Mouse (Mus musculus) embryo, embryonic 11.5 days (tissue): ENCODE results near the gene Ank2.

Experiments
- DNase-seq: peaks from one replicate; pipeline ENCODE4 v3.0.0-alpha.2; 2012; ENCODE audit warnings: low read depth, low spot score

Ank2 gene

DNA sequence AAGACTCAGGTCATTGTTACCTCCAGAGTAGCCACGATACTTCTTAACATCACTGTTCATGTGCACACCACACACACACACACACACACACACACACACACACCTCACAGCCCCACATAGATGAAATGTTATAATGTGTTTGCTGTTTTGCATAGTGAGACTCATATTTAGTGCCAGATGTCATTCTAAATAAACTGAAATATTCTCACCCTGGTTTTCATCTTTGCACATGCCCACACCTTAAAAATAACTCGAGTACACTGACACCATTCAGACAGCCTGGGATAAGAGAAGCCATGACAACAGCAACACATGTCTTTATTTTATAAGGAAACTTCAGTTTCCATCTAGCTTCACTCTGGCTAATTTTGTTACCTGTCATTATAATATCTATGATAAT is 312.1 kb downstream of the Ank2 start:
- no peak for DNase-seq

DNA sequence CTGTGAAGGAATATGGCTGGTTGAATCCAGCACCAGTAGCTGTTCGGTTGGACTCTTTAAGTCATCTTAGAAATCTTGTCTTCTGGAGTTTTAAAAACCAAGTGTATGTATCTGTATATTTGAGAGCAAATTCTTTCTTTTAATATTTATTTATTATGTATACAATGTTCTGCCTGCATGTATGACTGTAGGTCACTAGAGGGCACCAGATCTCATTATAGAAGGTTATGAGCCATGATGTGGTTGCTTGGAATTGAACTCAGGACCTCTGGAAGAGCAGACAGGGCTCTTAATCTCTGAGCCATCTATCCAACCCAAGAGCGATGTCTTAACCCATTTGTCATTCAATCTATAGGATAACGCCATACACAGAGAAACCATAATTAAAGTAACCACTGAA is 312.9 kb downstream of the Ank2 start:
- DNase-seq: no peak

DNA sequence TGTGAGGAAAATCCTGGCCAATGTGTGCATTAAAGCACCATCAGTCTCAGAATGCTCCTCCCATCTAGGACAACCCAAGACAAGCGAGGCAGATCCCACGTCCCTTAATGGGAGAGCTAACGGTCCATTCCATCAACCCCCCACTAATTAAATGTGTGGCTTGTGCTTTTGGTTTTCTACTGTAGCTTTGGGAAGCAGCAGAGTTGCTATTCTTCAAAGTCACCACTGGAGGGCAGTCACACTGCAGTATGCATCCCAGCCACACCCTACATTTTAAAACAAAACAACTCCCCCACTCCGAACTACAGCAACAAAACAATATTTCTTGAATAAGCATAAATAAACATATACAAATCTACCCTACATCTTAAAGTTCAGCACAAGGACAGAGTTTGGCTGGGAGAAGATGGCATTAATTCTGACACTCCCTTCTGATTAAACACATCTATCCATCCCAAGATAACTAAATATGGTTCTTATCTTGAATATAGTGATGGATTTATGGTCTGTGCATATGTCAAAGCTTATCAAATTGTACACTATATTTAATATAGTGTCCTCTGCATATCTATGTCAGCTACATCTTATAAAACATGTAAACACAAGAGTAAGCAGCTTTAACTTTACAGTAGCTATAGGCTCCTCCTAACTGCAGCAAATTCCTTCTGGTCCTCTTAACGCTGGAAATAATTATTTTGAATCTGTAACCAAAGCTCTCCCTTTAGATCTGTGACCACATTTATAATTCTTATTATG is 315.0 kb downstream of the Ank2 start:
- DNase-seq: no peak

DNA sequence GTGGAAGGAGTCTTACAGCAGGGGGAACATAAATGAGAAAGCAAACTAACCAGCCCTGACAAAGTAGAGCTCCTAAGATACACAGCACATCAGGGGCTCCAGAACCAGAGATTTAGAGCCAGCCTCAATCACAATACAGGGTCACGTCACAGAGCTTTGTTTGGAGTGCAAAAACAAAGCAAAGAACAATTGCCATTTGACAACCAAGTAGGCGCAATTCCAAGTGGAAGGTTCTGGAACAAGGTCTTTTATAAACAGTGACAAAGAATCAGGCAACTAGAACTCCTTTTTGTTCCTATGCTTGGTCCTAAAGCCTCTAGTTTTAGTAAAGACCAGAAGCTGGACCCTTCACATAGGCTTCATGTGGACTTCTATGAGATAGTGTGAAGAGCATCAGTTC is 326.5 kb downstream of the Ank2 start:
- no peak for DNase-seq

DNA sequence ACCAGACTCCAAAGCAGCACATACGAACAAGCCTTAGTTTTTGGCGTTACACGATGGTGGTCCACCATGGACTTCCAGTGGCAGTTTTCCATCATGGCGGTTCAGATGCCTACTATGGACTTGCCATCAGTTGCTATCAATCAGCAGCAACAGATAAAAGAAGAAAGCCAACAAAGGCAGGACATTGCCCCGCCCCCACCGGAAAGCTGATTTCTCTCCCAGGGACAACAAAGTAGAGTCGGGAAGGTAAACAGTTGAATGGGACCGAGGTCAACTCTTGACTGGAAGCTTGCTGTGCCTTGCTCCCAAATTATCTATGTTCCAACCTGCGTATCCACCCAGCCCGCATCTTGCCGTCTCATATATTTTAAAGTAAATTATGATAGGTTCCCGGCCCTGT is 328.9 kb downstream of the Ank2 start:
- no peak for DNase-seq

DNA sequence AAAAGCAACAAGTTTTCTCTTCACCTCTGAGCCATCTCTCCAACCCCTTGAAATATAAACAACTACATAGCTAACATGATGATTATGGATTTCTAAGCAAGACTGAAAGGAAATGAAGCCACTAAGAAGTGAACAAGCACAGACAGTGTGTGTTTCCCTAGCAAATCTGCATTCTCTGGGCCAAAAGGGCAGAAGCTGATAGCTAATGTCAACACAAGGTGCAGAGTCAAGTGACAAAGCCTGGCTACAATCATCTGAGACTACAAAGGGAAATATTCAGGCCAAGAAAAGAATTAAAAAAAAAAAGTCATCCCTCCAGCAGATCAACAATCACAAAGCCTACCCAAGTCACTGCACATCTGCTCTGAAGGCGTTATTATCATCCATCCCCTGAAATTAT is 330.0 kb downstream of the Ank2 start:
- DNase-seq: no peak

DNA sequence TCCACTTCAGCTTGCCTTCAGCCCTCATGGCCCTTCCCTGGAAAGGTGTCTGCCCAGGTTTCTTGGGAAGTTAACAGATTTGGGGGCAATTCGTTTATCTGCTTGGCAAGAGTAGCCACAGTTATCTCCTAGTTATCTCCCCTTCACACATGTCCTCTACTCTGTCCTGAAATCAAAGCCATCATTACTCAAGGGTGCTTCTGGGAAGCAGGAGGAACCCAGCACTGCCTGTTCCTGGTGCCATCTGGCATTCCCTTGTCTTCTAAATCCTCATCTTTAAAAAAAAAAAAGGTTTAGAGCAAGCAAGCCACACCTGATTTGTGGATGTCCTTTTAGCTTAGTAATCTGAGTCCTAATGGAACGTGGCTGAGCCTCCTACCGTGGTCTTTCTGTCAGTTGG is 335.4 kb downstream of the Ank2 start:
- no peak for DNase-seq

DNA sequence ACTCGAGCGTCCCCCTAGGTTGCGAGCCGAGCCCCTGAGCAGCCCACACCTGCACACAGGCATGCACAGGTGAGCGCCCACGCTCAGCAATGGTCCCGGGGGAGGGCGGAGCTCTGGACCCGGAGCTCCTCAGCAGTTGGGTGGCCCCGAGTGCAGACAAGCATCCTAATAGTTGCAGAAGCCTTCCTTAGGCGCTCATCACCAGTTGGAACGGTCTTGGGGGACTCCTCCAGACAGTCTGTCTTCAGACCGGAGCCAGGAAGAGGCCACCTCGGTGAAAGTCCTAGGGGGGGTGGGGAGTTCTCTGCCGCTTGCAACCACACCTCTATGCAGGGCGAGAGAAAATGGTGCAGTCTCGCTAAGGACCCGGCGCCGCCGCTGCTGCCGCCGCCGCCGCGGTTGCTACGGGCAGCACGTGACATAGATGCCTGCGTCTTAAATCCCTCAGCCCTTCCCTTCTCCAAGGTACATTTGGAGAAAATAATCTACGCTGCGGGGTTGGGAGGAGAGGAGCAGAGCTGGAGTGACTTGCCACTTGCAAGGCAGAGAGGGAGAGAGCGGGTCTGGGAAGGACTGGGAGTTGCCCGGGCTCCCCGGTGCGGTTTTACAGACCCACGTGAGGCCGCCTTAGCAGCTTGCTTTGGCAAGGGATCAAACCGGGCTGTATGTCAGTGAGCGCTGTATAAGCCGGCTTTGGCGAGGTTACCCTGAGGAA is 337.0 kb downstream of the Ank2 start:
- no peak for DNase-seq

DNA sequence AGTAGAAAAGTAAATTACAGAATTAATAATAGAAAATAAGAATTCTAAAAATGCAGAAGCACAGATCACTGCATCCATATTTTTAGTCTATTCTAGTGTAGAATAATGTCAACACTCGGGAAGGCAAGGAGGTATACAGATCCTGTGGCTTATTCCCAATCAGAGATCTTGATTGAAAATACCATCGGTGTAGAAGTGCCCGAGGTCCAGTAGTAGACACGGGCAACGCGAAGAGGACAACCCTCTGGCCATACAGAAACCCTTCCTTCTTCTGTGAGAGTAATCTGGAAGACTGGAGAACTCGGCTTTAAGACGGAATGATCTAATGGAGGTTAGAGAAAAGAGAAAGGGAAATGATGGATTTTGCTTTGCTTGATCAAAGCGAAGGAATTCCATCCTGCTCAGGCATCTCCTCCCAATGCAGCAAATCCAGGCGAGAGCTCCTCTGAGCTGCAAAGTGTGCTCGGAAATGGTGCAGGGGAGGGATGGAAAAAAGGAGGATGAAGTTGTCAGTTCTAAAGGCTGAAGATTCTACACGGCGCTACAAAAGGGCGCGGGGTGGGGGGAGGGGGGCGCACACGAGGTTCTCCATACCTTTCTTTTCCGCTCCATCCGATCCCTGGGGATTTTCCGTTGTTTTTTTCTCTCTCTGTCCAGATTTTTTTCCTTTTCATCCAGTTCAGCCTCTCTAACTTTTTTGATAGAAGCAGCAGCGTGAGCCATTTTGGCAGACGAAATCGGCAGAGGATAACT is 337.9 kb downstream of the Ank2 start:
- no peak for DNase-seq

DNA sequence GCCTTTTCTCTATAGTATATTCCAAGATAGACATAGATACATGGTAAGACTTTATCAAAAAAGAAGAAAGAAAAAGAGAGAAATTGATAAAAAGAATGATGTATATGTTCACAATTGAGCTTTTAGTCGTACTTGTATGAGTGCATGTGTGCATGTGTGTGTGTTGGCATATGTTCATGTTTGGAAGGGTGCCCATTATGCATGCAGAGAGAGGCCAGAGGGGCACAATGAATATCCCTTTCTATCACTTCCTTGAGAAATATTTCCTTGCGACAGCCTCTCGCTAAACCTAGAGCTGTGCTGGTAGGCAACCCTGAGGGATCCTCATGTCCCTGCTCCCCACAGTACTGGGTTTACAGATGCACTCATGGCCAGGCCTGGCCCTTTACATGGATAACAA is 341.4 kb downstream of the Ank2 start:
- DNase-seq: no peak

DNA sequence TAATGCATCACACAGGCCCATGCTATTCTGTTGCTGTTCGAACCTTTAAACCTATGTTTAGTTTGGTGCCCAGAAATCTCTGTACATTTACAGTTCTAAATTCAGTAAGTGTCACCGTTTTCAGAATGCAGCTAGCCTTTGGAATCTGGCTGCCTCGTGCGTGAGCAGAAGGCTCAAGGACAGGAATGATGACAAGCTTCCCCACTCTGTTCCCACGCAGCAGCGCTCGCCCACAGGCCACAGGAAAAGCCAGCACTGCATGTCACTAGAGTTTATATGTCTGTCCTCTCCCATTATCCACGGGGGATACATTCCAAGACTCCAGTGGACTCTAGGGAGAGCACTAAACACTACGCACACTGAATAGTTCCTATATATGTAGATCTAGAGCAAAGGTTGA is 343.1 kb downstream of the Ank2 start:
- DNase-seq: no peak

DNA sequence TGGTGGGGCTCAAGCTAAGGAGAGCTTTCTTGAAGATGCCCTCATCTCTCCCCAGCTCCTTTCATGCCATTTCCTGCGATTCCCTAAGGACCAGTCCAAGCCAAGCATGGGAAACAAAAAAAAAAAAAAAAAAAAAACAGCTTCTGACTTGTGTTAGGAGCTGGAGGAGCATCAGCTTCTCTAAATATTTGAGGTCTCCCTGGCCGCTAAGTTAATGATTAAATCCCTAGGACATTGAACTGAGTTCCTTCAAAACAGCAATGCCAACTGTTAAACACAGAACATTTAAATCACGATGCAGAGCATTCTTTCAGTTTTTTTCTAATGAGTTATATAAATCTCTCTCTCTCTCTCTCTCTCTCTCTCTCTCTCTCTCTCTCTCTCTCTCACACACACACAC is 345.3 kb downstream of the Ank2 start:
- no peak for DNase-seq

DNA sequence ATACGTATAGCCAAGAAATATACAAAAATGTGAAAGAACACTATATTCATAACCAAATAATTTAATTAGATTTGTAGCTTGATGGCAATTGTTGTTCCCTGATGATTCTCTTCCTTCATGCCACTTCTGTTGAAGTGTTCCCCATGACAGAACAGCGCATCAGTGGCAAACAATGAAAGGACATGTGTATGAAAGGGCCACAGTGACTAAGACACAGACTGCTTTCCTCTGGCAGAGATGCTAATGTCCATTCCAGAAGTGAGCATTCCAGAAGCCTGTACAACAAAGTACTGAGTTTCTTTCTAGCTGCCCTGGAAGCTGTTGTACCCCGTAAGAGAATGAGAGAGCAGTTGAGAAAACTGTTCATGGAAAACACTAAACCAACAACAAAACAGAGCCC is 345.7 kb downstream of the Ank2 start:
- DNase-seq: no peak

DNA sequence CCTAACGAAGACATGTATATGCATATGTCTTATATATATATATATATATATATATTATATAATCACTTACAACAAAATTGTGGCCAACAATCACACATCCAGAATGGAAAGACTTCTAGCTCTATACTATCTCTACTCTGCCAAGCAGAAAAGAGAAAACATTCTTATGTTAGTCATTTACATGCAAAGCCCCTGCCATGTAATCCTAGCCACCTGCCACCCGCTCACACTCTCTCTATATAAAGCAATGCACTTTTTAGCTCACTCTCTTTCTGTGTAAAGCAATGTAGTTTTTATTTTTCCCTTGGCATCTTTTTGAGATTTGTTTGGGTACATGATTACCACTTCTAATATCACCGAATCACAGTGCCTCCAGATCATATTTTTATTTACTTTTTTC is 350.5 kb downstream of the Ank2 start:
- no peak for DNase-seq

DNA sequence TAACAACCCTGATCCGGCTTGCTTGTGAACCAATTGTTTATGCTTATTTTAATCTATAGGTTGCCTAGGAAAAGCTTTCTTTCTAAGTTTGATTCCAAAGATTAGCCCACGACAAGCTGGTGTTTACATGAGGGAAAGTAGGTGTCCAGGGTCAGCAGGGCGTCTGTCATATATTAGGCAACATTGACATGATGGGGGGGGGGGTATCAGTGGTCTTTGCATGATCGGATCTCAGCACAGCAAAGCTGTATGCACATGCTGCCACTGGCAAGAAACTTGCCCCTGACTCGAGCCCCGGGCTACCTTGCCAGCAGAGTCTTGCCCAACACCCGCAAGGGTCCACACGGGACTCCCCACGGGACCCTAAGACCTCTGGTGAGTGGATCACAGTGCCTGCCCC is 358.6 kb downstream of the Ank2 start:
- no peak for DNase-seq

DNA sequence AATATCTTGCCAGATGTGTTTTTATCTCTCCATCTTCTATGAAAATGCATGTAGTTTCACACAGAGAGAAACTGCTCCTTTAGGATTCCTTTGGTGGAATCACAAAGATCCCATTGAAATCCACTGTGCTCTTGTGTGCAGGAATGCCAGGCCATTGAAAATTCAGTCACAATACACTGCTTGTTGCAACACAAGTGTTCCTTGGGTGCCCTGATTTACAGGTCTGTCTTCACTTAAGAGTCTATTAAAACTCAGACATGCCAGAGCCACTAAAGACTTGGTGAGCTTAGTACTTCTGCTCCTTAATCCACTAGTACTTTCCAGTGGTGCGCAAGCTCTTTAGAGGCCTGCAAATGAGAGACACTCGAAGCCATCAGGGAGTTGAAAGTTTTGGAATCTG is 359.5 kb downstream of the Ank2 start:
- DNase-seq: no peak

DNA sequence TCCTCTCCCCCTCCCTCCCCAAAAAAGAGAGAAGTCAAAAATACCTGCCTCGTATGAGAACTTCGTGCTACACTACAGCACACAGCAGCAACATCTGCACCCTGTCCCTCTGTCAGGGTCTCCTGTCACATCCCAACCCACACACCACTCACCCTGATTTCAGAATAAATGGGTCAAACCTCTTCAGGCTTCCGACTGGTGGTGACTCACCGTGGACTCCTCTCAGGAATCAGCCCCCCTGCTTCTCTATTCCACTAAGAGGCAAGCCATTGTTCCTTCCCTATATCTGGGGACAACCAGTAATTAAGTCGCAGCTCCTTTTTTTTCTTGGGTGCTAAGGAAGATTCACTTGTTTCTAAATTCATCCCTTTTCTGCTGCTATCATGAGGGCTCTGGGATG is 361.6 kb downstream of the Ank2 start:
- DNase-seq: no peak

DNA sequence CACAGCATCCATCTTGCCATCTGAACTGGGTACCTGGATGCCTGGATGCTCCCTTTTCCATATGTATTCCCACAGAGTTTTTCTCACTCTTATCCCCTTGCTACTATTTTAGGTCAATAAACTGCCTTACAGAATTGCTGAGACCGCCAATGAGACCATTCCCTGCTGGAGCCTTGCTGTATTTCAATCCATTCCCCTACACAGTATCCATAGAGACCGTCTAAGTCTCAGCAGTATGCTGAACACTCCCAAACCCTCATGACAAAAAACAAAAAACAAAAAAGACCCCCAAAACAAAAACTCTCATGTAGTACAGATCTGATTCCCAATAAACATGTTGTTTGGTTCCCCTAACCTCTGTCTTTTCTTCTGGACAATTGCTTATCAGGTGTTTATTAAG is 365.1 kb downstream of the Ank2 start:
- no peak for DNase-seq

DNA sequence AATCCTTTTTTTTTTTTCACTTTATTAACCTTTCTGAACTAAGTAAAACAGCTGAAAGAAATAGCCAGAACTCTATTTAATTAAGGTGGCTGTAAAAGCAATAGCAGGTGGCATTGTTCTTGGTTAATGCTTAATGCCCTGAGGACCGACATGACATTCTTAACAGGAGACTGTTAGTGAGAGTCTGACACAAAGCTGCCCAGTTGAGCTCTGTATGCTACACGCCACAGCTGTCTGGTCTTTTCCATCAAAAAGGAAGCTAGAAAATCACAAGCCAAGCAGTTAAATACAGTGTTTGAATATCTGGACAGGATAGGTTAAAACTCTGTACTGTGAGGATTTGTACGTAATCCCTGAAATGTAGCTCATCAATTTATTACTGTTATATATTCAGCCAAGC is 368.1 kb downstream of the Ank2 start:
- DNase-seq: no peak

DNA sequence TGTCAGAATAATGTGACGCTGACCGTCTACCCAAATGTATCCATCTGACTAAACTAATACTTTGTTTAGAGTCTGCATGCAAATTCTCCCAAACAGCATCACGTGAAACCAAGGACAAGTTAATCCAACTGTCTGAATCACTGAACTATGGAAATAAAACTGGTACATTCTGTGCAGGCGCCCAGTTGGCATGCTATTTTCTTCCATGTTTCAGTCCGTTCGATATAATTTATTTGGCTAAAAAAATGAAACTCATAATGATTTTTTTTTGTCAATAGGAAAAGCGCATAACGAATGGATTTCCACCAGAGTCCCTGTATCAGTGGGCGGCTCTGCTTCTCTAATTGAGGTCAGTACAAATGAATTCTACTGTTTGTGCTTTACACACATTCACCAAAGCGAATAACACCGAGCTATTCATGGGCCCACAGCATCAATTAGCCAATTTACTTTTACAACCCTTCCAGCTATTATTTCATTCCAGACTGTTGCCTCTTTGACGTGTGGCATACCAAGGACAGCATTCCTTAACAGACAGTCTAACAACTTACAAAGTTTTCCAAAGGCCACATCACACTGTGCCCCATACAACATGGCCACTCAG is 368.9 kb downstream of the Ank2 start:
- no peak for DNase-seq

DNA sequence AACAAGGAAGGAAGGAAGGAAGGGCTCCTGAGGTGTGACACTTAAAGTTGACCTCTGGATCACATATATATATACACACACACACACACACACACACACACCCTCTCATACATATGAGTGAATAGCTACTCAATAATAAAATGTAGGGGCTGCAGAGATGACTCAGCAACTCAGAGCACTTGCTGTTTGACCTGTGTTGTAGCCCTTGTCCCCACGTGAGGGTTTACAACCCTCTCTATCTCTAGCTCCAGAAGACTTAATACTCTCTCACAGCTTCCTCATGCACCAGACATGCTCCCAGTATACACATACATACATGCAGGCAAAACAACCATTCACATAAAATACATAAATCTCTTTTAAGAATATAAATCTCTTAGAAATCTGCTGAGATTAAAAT is 369.4 kb downstream of the Ank2 start:
- DNase-seq: no peak

DNA sequence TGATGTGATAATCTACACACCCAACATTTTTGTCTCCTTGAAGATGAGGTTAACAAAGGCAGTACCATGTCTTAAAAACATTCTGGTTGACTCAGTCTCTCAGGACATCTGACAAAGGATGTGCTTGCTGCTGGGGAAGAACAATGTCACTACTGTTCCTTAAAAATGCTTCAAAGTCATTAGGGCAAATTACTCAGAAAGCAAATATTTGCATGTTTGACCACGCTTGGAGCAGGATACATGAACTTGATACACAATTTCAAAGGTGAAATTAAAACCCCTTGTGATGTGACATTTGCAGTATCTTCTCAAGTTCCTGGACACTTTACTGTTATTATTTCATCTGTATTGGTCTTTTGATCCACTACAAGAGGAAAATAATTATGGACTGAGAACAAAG is 371.5 kb downstream of the Ank2 start:
- no peak for DNase-seq
